Mouse (Mus musculus) forebrain, embryonic 11.5 days (tissue): ENCODE measurements around the gene Lhfp. TPM values are rescaled to one million over a fixed set of nuclear protein-coding genes. Genes with fewer than 3 reads are reported as not detected.

Experiments used
- ATAC-seq: fragments of 200-750 bp; cut with Nextera tagmentation; replicated peaks from 2 replicates; pipeline ENCODE4 v1.8.0; 2017; ENCODE audit warnings: moderate TSS enrichment; ENCODE audit not compliant: low FRiP score
- DNase-seq: peaks from one replicate; pipeline ENCODE4 v3.0.0-alpha.2; 2017; ENCODE audit warnings: low spot score
- H3K27ac ChIP-seq: fragments of 300-500 bp; sonication (generic); 2 replicates; pipeline ENCODE4 v1.5.1; 2014; ENCODE audit warnings: low read depth, low read length
- H3K27me3 ChIP-seq: fragments of 300-500 bp; sonication (generic); 2 replicates; pipeline ENCODE4 v1.6.1; 2014; ENCODE audit warnings: mild to moderate bottlenecking, low read length, mixed read lengths; ENCODE audit not compliant: control insufficient read depth, insufficient read depth
- H3K36me3 ChIP-seq: fragments of 300-500 bp; sonication (generic); 2 replicates; pipeline ENCODE4 v1.6.1; 2014; ENCODE audit warnings: mild to moderate bottlenecking, low read length, moderate library complexity, mixed read lengths; ENCODE audit not compliant: control insufficient read depth, insufficient read depth
- H3K4me1 ChIP-seq: fragments of 300-500 bp; sonication (generic); replicated peaks from 2 replicates; pipeline ENCODE4 v1.6.1; 2014; ENCODE audit warnings: low read length, mixed read lengths; ENCODE audit not compliant: control insufficient read depth, insufficient read depth
- H3K4me2 ChIP-seq: fragments of 300-500 bp; sonication (generic); 2 replicates; pipeline ENCODE4 v1.6.1; 2014; ENCODE audit warnings: low read depth, mild to moderate bottlenecking, low read length, moderate library complexity, mixed read lengths; ENCODE audit not compliant: severe bottlenecking
- H3K4me3 ChIP-seq: fragments of 300-500 bp; sonication (generic); 2 replicates; pipeline ENCODE4 v1.5.1; 2014; ENCODE audit warnings: low read depth, low read length
- H3K9ac ChIP-seq: fragments of 300-500 bp; sonication (generic); 2 replicates; pipeline ENCODE4 v1.6.1; 2014; ENCODE audit warnings: low read length
- H3K9me3 ChIP-seq: fragments of 300-500 bp; sonication (generic); 2 replicates; pipeline ENCODE4 v1.6.1; 2016; ENCODE audit warnings: low read length, mixed read lengths; ENCODE audit not compliant: control insufficient read depth
- WGBS: fragments of 180-500 bp; shearing (Covaris S2); extraction: QIAGEN DNeasy Blood & Tissue Kit; methylation state at CpG from one replicate; pipeline ENCODE4 v1.1.7; 2014; 5-methylcytosine and 5-hydroxymethylcytosine counted together
- polyA plus RNA-seq: library from polyadenylated mRNA; unstranded; fragments of >200 nt; fragmentation: Nextera tagmentation; extraction: Ambion mirVana; gene quantifications from 2 replicates; pipeline ENCODE4 v1.2.1, GENCODE M21; 2014

Lhfp gene
- polyA plus RNA-seq, 1 experiment from 2014 or later, result 24.8 TPM

DNA sequence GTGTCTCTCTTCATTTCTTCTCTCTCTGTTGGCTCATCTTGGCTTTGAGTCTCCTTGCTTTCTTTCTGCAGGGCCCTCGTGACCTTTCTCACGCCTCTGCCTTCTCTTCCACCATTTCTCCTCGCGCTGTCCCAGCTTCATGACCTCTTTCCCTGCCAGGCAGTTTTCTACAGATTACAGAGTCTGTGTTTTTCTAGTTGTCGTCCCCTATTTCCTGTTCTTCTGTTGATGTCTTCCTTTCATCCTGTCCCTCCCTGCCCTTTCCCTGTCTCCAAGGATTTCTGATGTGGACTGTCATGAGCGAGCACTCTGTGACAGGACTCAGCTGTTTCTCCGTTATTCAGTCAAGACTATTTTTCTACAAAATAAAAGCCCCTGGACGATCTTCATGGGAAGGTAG, 124.7 kb downstream of the Lhfp start:
- Histone ChIP-seq H3K27me3 (no peaks in the 10 kb centered on the region), H3K4me3 (no peak overlapping the region), H3K4me2 (no peak overlapping the region), H3K9ac (no peak overlapping the region), H3K36me3 (no peaks in the 10 kb centered on the region), H3K27ac (no peak overlapping the region), H3K4me1 (no peaks in the 10 kb centered on the region), H3K9me3 (no peaks in the 10 kb centered on the region)
- WGBS, result 60% methylated on average over 8 of the region's 8 CpGs
- DNase-seq (no peak), ATAC-seq (no peak)

DNA sequence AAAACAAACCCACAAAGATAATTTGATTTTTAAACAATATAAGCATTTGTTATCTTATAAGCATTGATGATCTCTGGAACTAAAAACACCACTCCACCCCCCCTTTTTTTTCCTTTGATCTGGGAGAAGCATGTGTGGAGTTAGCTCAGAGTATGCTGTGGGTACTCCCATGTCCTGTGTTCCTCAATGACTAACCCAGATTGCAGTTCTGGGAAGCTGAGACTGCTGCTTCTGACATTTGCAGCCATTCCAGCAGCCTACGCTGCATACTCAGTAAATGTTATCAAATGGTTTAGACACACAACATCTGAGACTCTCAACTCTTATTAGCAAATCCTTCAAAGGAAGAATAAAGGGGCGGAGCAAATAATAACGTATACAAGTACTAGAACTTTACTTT, 128.2 kb downstream of the Lhfp start:
- Histone ChIP-seq H3K4me3 (no peak overlapping the region), H3K27me3 (no peaks in the 10 kb centered on the region), H3K27ac (no peak overlapping the region), H3K9ac (no peak overlapping the region), H3K36me3 (no peaks in the 10 kb centered on the region), H3K9me3 (no peaks in the 10 kb centered on the region), H3K4me1 (no peaks in the 10 kb centered on the region), H3K4me2 (no peak overlapping the region)
- no peak for ATAC-seq
- WGBS, result 98% methylated on average over 3 of the region's 3 CpGs
- DNase-seq, result no peak

DNA sequence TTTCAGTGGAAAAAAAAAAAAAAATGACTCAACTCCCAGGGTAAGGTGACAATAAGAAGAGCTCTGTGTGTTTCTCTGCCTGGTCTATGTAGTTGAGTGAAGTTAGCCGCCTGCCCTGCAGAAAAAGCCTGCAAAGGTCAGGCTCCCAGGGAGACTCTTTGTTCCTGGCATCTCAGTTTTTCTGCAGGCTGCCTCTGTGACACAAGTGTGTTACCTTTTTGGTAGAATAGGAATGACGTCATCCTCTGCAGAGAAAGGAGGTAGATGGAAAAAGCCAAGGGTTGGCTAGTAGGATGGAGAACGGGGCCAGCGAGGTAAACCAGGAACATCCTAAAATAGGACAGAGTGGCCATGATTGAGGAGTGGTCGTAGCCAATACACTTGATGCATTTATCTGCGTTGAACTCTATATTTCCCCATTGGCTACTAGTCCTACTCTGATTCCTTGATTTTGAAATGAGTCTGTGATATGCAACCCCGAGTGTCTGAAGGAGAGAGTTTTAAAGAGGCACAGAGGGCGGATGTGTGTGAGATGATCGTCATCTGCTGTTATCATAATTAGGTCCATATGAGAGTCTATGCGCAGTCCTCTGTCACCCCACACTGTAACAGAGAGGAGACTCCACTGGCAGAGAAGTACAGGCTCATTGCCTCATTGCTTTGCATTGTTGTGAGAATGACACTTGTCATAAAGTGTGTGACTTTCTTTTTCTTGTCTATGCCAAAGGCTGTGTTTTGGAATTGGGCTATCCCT, 132.2 kb downstream of the Lhfp start:
- no peak overlapping the region for H3K27ac ChIP-seq
- H3K27me3 ChIP-seq, result no peaks in the 10 kb centered on the region
- no peaks in the 10 kb centered on the region for H3K9me3 ChIP-seq
- no peak overlapping the region for H3K4me2 ChIP-seq
- no peak for DNase-seq
- ATAC-seq, result no peak
- 68% methylated on average over 10 of the region's 10 CpGs for WGBS
- no peak overlapping the region for H3K9ac ChIP-seq
- H3K4me3 ChIP-seq, result no peak overlapping the region
- H3K36me3 ChIP-seq, result no peaks in the 10 kb centered on the region
- no peaks in the 10 kb centered on the region for H3K4me1 ChIP-seq

DNA sequence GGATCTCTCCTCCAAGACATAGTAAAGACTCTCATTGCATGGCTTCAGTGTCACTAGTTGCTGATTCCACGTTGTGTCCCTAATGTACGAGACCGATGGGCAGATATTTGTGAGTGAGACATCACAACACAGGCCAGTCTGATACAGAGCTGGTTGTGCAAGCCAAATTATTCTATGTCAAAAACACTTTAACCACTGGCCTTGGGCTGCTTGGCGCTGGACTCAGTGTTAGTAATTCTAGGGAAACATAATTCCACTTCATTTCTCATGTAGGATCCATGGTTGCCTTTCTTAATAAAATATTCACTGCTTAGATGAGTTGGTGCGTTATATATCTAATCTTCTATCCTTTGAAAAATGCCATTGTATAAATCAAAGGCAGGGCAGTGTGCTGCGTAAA, 138.6 kb downstream of the Lhfp start:
- no peaks in the 10 kb centered on the region for H3K27me3 ChIP-seq
- ATAC-seq (no peak), DNase-seq (no peak)
- H3K36me3 ChIP-seq, result no peaks in the 10 kb centered on the region
- WGBS, result 92% methylated on average over 6 of the region's 6 CpGs
- no peaks in the 10 kb centered on the region for H3K9me3 ChIP-seq
- no peak overlapping the region for H3K4me2 ChIP-seq
- no peak overlapping the region for H3K4me3 ChIP-seq
- no peak overlapping the region for H3K9ac ChIP-seq
- H3K4me1 ChIP-seq, result no peaks in the 10 kb centered on the region
- no peak overlapping the region for H3K27ac ChIP-seq

DNA sequence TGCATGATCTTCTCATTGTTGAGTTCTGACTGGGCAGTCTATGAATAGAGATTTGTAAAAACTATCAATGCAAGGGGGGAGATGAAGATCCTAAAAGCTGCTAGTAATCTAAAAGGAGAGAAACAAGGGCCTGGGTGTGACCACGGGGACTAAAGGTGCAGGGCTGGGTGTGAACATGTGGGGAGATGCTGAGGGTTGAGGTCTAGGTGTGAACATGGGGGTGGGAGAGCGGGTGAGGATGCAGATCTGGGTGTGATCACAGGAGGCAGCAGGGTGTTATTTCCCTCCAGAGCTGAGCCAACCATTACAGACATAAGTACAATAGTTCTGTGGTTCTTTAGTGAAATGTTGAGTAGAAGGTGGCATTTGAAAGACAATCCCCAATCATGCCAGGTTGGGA, 144.1 kb downstream of the Lhfp start:
- 85% methylated on average over 2 of the region's 2 CpGs for WGBS
- H3K27ac ChIP-seq, result no peak overlapping the region
- DNase-seq (no peak), ATAC-seq (no peak)
- no peaks in the 10 kb centered on the region for H3K36me3 ChIP-seq
- H3K9me3 ChIP-seq, result no peaks in the 10 kb centered on the region
- H3K9ac ChIP-seq, result no peak overlapping the region
- H3K27me3 ChIP-seq, result no peaks in the 10 kb centered on the region
- no peak overlapping the region for H3K4me2 ChIP-seq
- no peaks in the 10 kb centered on the region for H3K4me1 ChIP-seq
- no peak overlapping the region for H3K4me3 ChIP-seq

DNA sequence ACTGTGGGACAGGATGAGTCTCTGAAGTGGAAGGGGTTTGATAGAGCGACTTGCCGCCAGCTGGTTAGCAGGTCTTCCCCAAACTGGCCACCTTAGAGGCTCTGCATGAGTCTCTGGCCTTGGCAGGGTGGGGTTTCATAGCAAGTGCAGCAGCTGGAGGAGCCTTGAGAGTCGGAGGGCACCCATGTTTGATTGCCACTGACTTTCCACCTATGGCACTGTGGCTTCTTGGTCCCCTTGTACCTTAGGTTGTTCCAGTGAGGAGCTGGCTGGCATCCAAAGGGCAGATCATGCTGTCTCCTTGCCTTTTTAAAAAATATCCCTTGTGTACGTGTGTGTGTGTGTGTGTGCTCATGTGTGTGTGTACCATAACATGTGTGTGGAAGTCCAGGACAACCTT, 152.1 kb downstream of the Lhfp start:
- Histone ChIP-seq H3K4me2 (no peak overlapping the region), H3K4me3 (no peak overlapping the region), H3K4me1 (0 out of 2 replicates have a peak, but pooled peaks cover 2% of the 10 kb centered on the region), H3K9me3 (no peaks in the 10 kb centered on the region), H3K9ac (no peak overlapping the region), H3K36me3 (no peaks in the 10 kb centered on the region), H3K27ac (no peak overlapping the region), H3K27me3 (no peaks in the 10 kb centered on the region)
- 91% methylated on average over 4 of the region's 4 CpGs for WGBS
- DNase-seq (no peak), ATAC-seq (no peak)

DNA sequence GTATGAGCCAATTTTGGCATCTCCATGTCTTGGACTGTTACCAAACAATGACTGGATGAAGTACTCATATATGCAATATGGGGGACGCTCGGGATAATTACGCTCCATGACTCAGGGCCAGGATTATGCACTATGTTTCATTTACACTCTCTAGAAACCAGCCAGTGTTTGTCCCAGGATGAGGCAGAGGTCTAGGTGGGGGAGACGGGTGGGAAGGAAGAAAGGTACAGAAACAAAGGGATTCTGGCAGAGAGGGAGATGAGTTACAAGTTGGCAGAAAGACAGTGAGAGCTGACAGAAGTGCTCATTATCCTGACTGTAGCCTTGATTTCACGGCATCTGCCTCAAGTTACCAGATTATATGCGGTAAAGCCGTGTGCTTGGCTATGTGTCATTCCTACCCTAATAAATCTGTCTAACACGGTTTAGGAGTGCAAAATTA, 154.4 kb downstream of the Lhfp start:
- H3K27me3 ChIP-seq, result no peaks in the 10 kb centered on the region
- H3K36me3 ChIP-seq, result no peaks in the 10 kb centered on the region
- 82% methylated on average over 8 of the region's 8 CpGs for WGBS
- H3K4me2 ChIP-seq, result no peak overlapping the region
- no peaks in the 10 kb centered on the region for H3K9me3 ChIP-seq
- DNase-seq (no peak), ATAC-seq (no peak)
- H3K27ac ChIP-seq, result no peak overlapping the region
- H3K4me3 ChIP-seq, result no peak overlapping the region
- H3K4me1 ChIP-seq, result 0 out of 2 replicates have a peak, but pooled peaks cover 2% of the 10 kb centered on the region
- no peak overlapping the region for H3K9ac ChIP-seq

DNA sequence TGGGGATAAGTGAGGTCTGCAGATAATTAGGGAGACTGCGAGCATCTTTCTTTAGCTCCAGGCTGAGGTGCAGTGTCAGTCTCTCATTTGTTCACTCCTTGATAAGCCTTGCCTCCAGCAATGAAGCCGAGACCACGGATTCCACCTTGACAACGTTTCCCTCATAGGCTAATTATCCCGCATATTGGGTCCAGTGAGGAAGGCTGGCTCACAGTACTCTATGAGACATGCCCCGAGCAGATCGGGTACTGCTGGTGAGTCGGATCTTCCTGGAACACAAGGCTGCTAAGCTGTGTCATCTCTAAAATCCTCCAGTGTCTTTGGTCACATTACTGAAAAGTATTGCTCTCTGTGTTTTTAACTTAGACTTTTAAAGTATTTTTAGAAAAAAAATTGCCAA, 158.8 kb downstream of the Lhfp start:
- DNase-seq, result no peak
- H3K27me3 ChIP-seq, result no peaks in the 10 kb centered on the region
- no peak overlapping the region for H3K4me2 ChIP-seq
- no peak overlapping the region for H3K9ac ChIP-seq
- H3K4me3 ChIP-seq, result no peak overlapping the region
- H3K4me1 ChIP-seq, result peaks cover 11% of the 10 kb centered on the region
- H3K9me3 ChIP-seq, result no peaks in the 10 kb centered on the region
- no peak overlapping the region for H3K27ac ChIP-seq
- ATAC-seq, result no peak
- whole genome bisulfite sequencing, result 69% methylated on average over 8 of the region's 8 CpGs
- H3K36me3 ChIP-seq, result no peaks in the 10 kb centered on the region

DNA sequence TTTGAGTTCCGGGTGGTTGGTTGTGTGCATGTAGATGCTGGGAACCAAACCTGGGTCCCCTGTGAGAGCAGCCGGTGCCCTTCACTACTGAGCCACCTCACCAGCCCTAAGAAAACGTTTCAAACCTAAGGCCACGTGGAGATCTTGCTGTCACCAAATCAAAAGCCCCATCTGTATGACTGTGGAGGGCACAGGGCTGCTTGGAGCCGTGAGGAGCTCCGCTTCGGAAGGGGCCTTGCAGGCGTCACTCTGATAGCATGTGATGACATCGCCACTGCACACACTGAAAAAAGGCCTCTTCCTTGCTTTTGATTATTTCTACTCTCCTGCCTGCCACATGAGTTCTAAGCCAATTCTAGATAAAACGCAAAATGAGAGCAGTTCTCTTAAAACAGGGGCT, 159.5 kb downstream of the Lhfp start:
- ATAC-seq, result no peak; the same call in 1 of the 2 replicates
- Histone ChIP-seq H3K9ac (no peak overlapping the region), H3K27me3 (no peaks in the 10 kb centered on the region), H3K4me1 (peaks cover 9% of the 10 kb centered on the region), H3K27ac (no peak overlapping the region), H3K9me3 (no peaks in the 10 kb centered on the region), H3K4me3 (no peak overlapping the region), H3K36me3 (no peaks in the 10 kb centered on the region), H3K4me2 (no peak overlapping the region)
- DNase-seq, result peak; percentile 49
- 78% methylated on average over 10 of the region's 10 CpGs for WGBS
